Mouse (Mus musculus) layer of hippocampus, adult 11-12 months (tissue): Measurements from ENCODE around the gene Thrb.

Source experiments
- DNase-seq: peaks from one replicate; pipeline ENCODE4 v3.0.0; 2022; ENCODE audit warnings: low spot score

The Thrb gene

GRCm38 (mm10) chr14:17659686-17660328 is at the start of gene Thrb:
Gene Thrb, plus strand, starts transcription at chr14:17660261.
- DNase-seq = peak; percentile 14

GRCm38 (mm10) chr14:17621671-17622070 is 38.4 kb upstream of the Thrb start:
- DNase-seq = peak; percentile 25

GRCm38 (mm10) chr14:17623936-17624335 is 36.1 kb upstream of the Thrb start:
- no peak for DNase-seq

GRCm38 (mm10) chr14:17629215-17629614 is 30.8 kb upstream of the Thrb start:
- no peak for DNase-seq

GRCm38 (mm10) chr14:17632887-17633522 is 27.1 kb upstream of the Thrb start:
- peak; percentile 25 for DNase-seq

- DNase-seq = no peak
Measured at GRCm38 (mm10) chr14:17636971-17637370, 23.1 kb upstream of the Thrb start.

- DNase-seq = no peak
Measured at GRCm38 (mm10) chr14:17641770-17642169, 18.3 kb upstream of the Thrb start.

GRCm38 (mm10) chr14:17655084-17655483 is 5.0 kb upstream of the Thrb start:
- DNase-seq = no peak

- DNase-seq = peak; percentile 80
Measured at GRCm38 (mm10) chr14:17659031-17659430, 1.0 kb upstream of the Thrb start.

GRCm38 (mm10) chr14:17660329-17661099 is 453 bp downstream of the Thrb start:
- peak; percentile 78 for DNase-seq

GRCm38 (mm10) chr14:17661100-17661521 is 1.1 kb downstream of the Thrb start:
- peak; percentile 54 for DNase-seq

- no peak for DNase-seq
Measured at GRCm38 (mm10) chr14:17662087-17662486, 2.0 kb downstream of the Thrb start.

GRCm38 (mm10) chr14:17674335-17674734 is 14.3 kb downstream of the Thrb start:
- DNase-seq = no peak

- DNase-seq = no peak
Measured at GRCm38 (mm10) chr14:17675214-17675613, 15.2 kb downstream of the Thrb start.

GRCm38 (mm10) chr14:17681479-17681878 is 21.4 kb downstream of the Thrb start:
- no peak for DNase-seq

GRCm38 (mm10) chr14:17684881-17685280 is 24.8 kb downstream of the Thrb start:
- DNase-seq = no peak

GRCm38 (mm10) chr14:17685491-17685890 is 25.4 kb downstream of the Thrb start:
- no peak for DNase-seq

GRCm38 (mm10) chr14:17686939-17687338 is 26.9 kb downstream of the Thrb start:
- no peak for DNase-seq

GRCm38 (mm10) chr14:17691246-17691645 is 31.2 kb downstream of the Thrb start:
- no peak for DNase-seq

- DNase-seq = no peak
Measured at GRCm38 (mm10) chr14:17695526-17695925, 35.5 kb downstream of the Thrb start.

- DNase-seq = no peak
Measured at GRCm38 (mm10) chr14:17697920-17698632, 38.0 kb downstream of the Thrb start.

- no peak for DNase-seq
Measured at GRCm38 (mm10) chr14:17700228-17700627, 40.2 kb downstream of the Thrb start.
